Mouse (Mus musculus) embryonic facial prominence, embryonic 14.5 days (tissue): ENCODE measurements around the gene Krba1. TPM values are rescaled to one million over a fixed set of nuclear protein-coding genes. Genes with fewer than 3 reads are reported as not detected.

ENCODE experiments used
- ATAC-seq: fragments of 200-750 bp; cut with Nextera tagmentation; 2 replicates; pipeline ENCODE4 v1.8.0; 2017; ENCODE audit warnings: low read depth, moderate number of reproducible peaks, moderate TSS enrichment
- DNase-seq: peaks from one replicate; pipeline ENCODE4 v3.0.0-alpha.2; 2015; ENCODE audit warnings: low spot score
- H3K27ac ChIP-seq: fragments of 300-500 bp; sonication (generic); replicated peaks from 2 replicates; pipeline ENCODE4 v1.5.1; 2014; ENCODE audit warnings: low read depth, mild to moderate bottlenecking, low read length, moderate library complexity
- H3K27me3 ChIP-seq: fragments of 300-500 bp; sonication (generic); replicated peaks from 2 replicates; pipeline ENCODE4 v1.6.1; 2014; ENCODE audit warnings: low read length; ENCODE audit not compliant: control insufficient read depth, insufficient read depth
- H3K36me3 ChIP-seq: fragments of 300-500 bp; sonication (generic); 2 replicates; pipeline ENCODE4 v1.6.1; 2014; ENCODE audit warnings: low read length, mixed read lengths; ENCODE audit not compliant: control insufficient read depth, insufficient read depth
- H3K4me1 ChIP-seq: fragments of 300-500 bp; sonication (generic); 2 replicates; pipeline ENCODE4 v1.6.1; 2014; ENCODE audit warnings: antibody characterized with exemption, low read length; ENCODE audit not compliant: control insufficient read depth, insufficient read depth
- H3K4me2 ChIP-seq: fragments of 300-500 bp; sonication (generic); 2 replicates; pipeline ENCODE4 v1.6.1; 2014; ENCODE audit warnings: low read depth, mild to moderate bottlenecking, low read length, moderate library complexity, mixed read lengths
- H3K4me3 ChIP-seq: fragments of 300-500 bp; sonication (generic); 2 replicates; pipeline ENCODE4 v1.5.1; 2014; ENCODE audit warnings: low read depth, mild to moderate bottlenecking, low read length
- H3K9ac ChIP-seq: fragments of 300-500 bp; sonication (generic); 2 replicates; pipeline ENCODE4 v1.6.1; 2014; ENCODE audit warnings: low read depth, mild to moderate bottlenecking, low read length, moderate library complexity, mixed read lengths
- H3K9me3 ChIP-seq: fragments of 300-500 bp; sonication (generic); 2 replicates; pipeline ENCODE4 v1.6.1; 2016; ENCODE audit warnings: low read length; ENCODE audit not compliant: control insufficient read depth
- WGBS: fragments of 180-500 bp; shearing (Covaris S2); extraction: QIAGEN DNeasy Blood & Tissue Kit; methylation state at CpG from one replicate; pipeline ENCODE4 v1.1.7; 2014; 5-methylcytosine and 5-hydroxymethylcytosine counted together
- polyA plus RNA-seq: library from polyadenylated mRNA; unstranded; fragments of >200 nt; fragmentation: Nextera tagmentation; extraction: Ambion mirVana; gene quantifications from 2 replicates; pipeline ENCODE4 v1.2.1, GENCODE M21; 2014

Gene Krba1
- polyA plus RNA-seq, 1 experiment from 2014 or later = 18.0 TPM

GRCm38 (mm10) chr6:48440306-48441014 lies 45.1 kb downstream of the Krba1 start:
- Histone ChIP-seq H3K27me3 (no peaks in the 10 kb centered on the region), H3K36me3 (peaks cover 53% of the 10 kb centered on the region), H3K9me3 (no peaks in the 10 kb centered on the region), H3K9ac (0 out of 2 replicates have a peak overlapping the region, but pooled peaks have one; percentile 14), H3K4me3 (no peak overlapping the region), H3K27ac (peak overlapping the region; percentile 29), H3K4me1 (peaks cover 39% of the 10 kb centered on the region), H3K4me2 (no peak overlapping the region)
- ATAC-seq (peak; percentile 53), DNase-seq (peak; percentile 84)
- 28% methylated on average over 10 of the region's 14 CpGs for WGBS

GRCm38 (mm10) chr6:48443592-48444309 lies 48.4 kb downstream of the Krba1 start:
- Histone ChIP-seq H3K27me3 (no peaks in the 10 kb centered on the region), H3K9me3 (no peaks in the 10 kb centered on the region), H3K4me1 (peaks cover 32% of the 10 kb centered on the region), H3K4me2 (peak overlapping the region; percentile 80), H3K9ac (peak overlapping the region; percentile 87), H3K27ac (peak overlapping the region; percentile 89), H3K4me3 (peak overlapping the region; percentile 89), H3K36me3 (peaks cover 29% of the 10 kb centered on the region)
- ATAC-seq = peak; percentile 82
- DNase-seq = peak; percentile 98
- WGBS = under 1% methylated on average over 16 of the region's 19 CpGs

- Histone ChIP-seq H3K9me3 (no peaks in the 10 kb centered on the region), H3K4me2 (peak overlapping the region; percentile 80), H3K27me3 (no peaks in the 10 kb centered on the region), H3K4me3 (peak overlapping the region; percentile 89), H3K4me1 (peaks cover 26% of the 10 kb centered on the region), H3K36me3 (peaks cover 21% of the 10 kb centered on the region), H3K27ac (peak overlapping the region; percentile 89), H3K9ac (peak overlapping the region; percentile 87)
- DNase-seq = peak; percentile 95
- WGBS = 2% methylated on average over 32 of the region's 34 CpGs
- ATAC-seq = peak; percentile 56
These were observed 49.2 kb downstream of the Krba1 start for GRCm38 (mm10) chr6:48444310-48445180.

GRCm38 (mm10) chr6:48445181-48446101 lies 50.1 kb downstream of the Krba1 start, which contains the start of gene Zfp467:
Zfp467 (minus strand) TSS chr6:48445825.
- peak within 1 kb of the TSS; percentile 89 for H3K4me3 ChIP-seq
- H3K36me3 ChIP-seq = peaks cover 21% of the 10 kb centered on the region
- under 1% methylated on average over 65 of the region's 65 CpGs for WGBS
- DNase-seq = peak; percentile 84
- H3K4me1 ChIP-seq = peaks cover 23% of the 10 kb centered on the region
- H3K9ac ChIP-seq = peak within 1 kb of the TSS; percentile 87
- H3K9me3 ChIP-seq = no peaks in the 10 kb centered on the region
- H3K27me3 ChIP-seq = no peaks in the 10 kb centered on the region
- H3K27ac ChIP-seq = peak within 1 kb of the TSS; percentile 89
- ATAC-seq = peak; percentile 54
- peak within 1 kb of the TSS; percentile 80 for H3K4me2 ChIP-seq

- H3K27ac ChIP-seq = peak overlapping the region; percentile 89
- H3K36me3 ChIP-seq = peaks cover 15% of the 10 kb centered on the region
- no peaks in the 10 kb centered on the region for H3K27me3 ChIP-seq
- WGBS = 25% methylated on average over 3 of the region's 3 CpGs
- ATAC-seq (no peak), DNase-seq (no peak)
- peak overlapping the region; percentile 89 for H3K4me3 ChIP-seq
- H3K9me3 ChIP-seq = no peaks in the 10 kb centered on the region
- peaks cover 16% of the 10 kb centered on the region for H3K4me1 ChIP-seq
- peak overlapping the region; percentile 80 for H3K4me2 ChIP-seq
- H3K9ac ChIP-seq = peak overlapping the region; percentile 87
These were observed 50.9 kb downstream of the Krba1 start for GRCm38 (mm10) chr6:48446256-48446655.

- H3K27me3 ChIP-seq = no peaks in the 10 kb centered on the region
- H3K4me2 ChIP-seq = no peak overlapping the region
- no peak for DNase-seq
- no peak overlapping the region for H3K4me3 ChIP-seq
- WGBS = 76% methylated on average over 3 of the region's 3 CpGs
- H3K9ac ChIP-seq = no peak overlapping the region
- no peak overlapping the region for H3K27ac ChIP-seq
- peaks cover 8% of the 10 kb centered on the region for H3K36me3 ChIP-seq
- no peak for ATAC-seq
- peaks cover 13% of the 10 kb centered on the region for H3K4me1 ChIP-seq
- H3K9me3 ChIP-seq = no peaks in the 10 kb centered on the region
These were observed 51.5 kb downstream of the Krba1 start for GRCm38 (mm10) chr6:48446896-48447295.

- Histone ChIP-seq H3K4me3 (no peak within 1 kb of the TSS), H3K9ac (no peak within 1 kb of the TSS), H3K4me1 (peaks cover 13% of the 10 kb centered on the region), H3K27ac (no peak within 1 kb of the TSS), H3K27me3 (no peaks in the 10 kb centered on the region), H3K36me3 (no peaks in the 10 kb centered on the region), H3K9me3 (no peaks in the 10 kb centered on the region), H3K4me2 (no peak within 1 kb of the TSS)
- DNase-seq (no peak), ATAC-seq (no peak)
- 82% methylated on average over 1 of the region's 1 CpGs for WGBS
These were observed 52.5 kb downstream of the Krba1 start, which contains the start of gene Sspo for GRCm38 (mm10) chr6:48447929-48448328. Sspo (plus strand) TSS chr6:48448229.
